Mouse (Mus musculus): ENCODE measurements around the gene Tbx4.

- TF ChIP-seq CTCF (IDR thresholded peaks at IDR 0.05; ENCODE audit: low read depth, low read length) = no peak
- TF ChIP-seq TAL1 (conservative IDR thresholded peaks at IDR 0.05; ENCODE audit: low read depth, low read length) = no peak
- TF ChIP-seq POLR2AphosphoS5 (IDR thresholded peaks at IDR 0.05; ENCODE audit: insufficient replicate concordance, low read depth, low read length) = no peak
- TF ChIP-seq GATA1 (IDR thresholded peaks at IDR 0.05; ENCODE audit: borderline replicate concordance, low read length) = no peak
- no peak for TF ChIP-seq GATA2 (IDR thresholded peaks at IDR 0.05; ENCODE audit: borderline replicate concordance, low read depth, low read length)
These were observed 41.9 kb downstream of the Tbx4 start for GRCm38 (mm10) chr11:85928106-85928505.

All from G1E (cell line).